Mouse (Mus musculus) heart, embryonic 15.5 days (tissue): Measurements from ENCODE around the gene Syn2. TPM values are rescaled to one million over a fixed set of nuclear protein-coding genes. Genes with fewer than 3 reads are reported as not detected.
A peak's percentile ranks its signal among the peaks of the same experiment; 100 is the strongest.

Source experiments
- ATAC-seq: fragments of 200-750 bp; cut with Nextera tagmentation; replicated peaks from 2 replicates; pipeline ENCODE4 v1.8.0; 2017; ENCODE audit warnings: low read depth, moderate TSS enrichment; ENCODE audit not compliant: insufficient number of reproducible peaks, insufficient read depth, low FRiP score
- H3K27ac ChIP-seq: fragments of 300-500 bp; sonication (generic); 2 replicates; pipeline ENCODE4 v1.5.1; 2015; ENCODE audit warnings: mild to moderate bottlenecking, inconsistent platforms
- H3K27me3 ChIP-seq: fragments of 300-500 bp; sonication (generic); 2 replicates; pipeline ENCODE4 v1.6.1; 2015; ENCODE audit warnings: inconsistent platforms
- H3K36me3 ChIP-seq: fragments of 300-500 bp; sonication (generic); 2 replicates; pipeline ENCODE4 v1.6.1; 2015; ENCODE audit warnings: mild to moderate bottlenecking, inconsistent platforms
- H3K4me1 ChIP-seq: fragments of 300-500 bp; sonication (generic); replicated peaks from 2 replicates; pipeline ENCODE4 v1.6.1; 2015; ENCODE audit warnings: inconsistent platforms
- H3K4me2 ChIP-seq: fragments of 300-500 bp; sonication (generic); 2 replicates; pipeline ENCODE4 v1.6.1; 2015; ENCODE audit warnings: inconsistent platforms, mild to moderate bottlenecking, moderate library complexity
- H3K4me3 ChIP-seq: fragments of 300-500 bp; sonication (generic); 2 replicates; pipeline ENCODE4 v1.5.1; 2015; ENCODE audit warnings: mild to moderate bottlenecking, inconsistent platforms
- H3K9ac ChIP-seq: fragments of 300-500 bp; sonication (generic); 2 replicates; pipeline ENCODE4 v1.6.1; 2015; ENCODE audit warnings: mild to moderate bottlenecking, inconsistent platforms
- H3K9me3 ChIP-seq: fragments of 300-500 bp; sonication (generic); replicated peaks from 2 replicates; pipeline ENCODE4 v1.6.1; 2016; ENCODE audit warnings: inconsistent platforms
- WGBS: fragments of 180-500 bp; shearing (Covaris S2); methylation state at CpG from one replicate; pipeline ENCODE4 v1.1.7; 2015; ENCODE audit warnings: mixed read lengths; 5-methylcytosine and 5-hydroxymethylcytosine counted together
- polyA plus RNA-seq: library from polyadenylated mRNA; unstranded; fragments of >200 nt; fragmentation: Nextera tagmentation; extraction: Ambion mirVana; gene quantifications from 2 replicates; pipeline ENCODE4 v1.2.1, GENCODE M21; 2015

Gene Syn2
- polyA plus RNA-seq, 1 experiment from 2014 or later: 1.4 TPM

- no peak for ATAC-seq
- Histone ChIP-seq H3K4me1 (peaks cover 6% of the 10 kb centered on the region), H3K27ac (no peak within 1 kb of the TSS), H3K27me3 (peaks cover 73% of the 10 kb centered on the region), H3K9ac (no peak within 1 kb of the TSS), H3K36me3 (no peaks in the 10 kb centered on the region), H3K9me3 (no peaks in the 10 kb centered on the region), H3K4me2 (peak within 1 kb of the TSS; percentile 58), H3K4me3 (peak within 1 kb of the TSS; percentile 27)
- WGBS: 32% methylated on average over 8 of the region's 10 CpGs
Observed at GRCm38 (mm10) chr6:115252099-115252873, 117.6 kb downstream of the Syn2 start, which contains the start of gene Timp4. Timp4 (minus strand) TSS chr6:115252205.

- no peak overlapping the region for H3K27ac ChIP-seq
- H3K27me3 ChIP-seq: peaks cover 52% of the 10 kb centered on the region
- no peak overlapping the region for H3K4me2 ChIP-seq
- no peak overlapping the region for H3K4me3 ChIP-seq
- WGBS: 72% methylated on average over 3 of the region's 3 CpGs
- H3K4me1 ChIP-seq: peaks cover 9% of the 10 kb centered on the region
- no peak for ATAC-seq
- no peak overlapping the region for H3K9ac ChIP-seq
- H3K9me3 ChIP-seq: no peaks in the 10 kb centered on the region
- no peaks in the 10 kb centered on the region for H3K36me3 ChIP-seq
Observed at GRCm38 (mm10) chr6:115255171-115255570, 120.5 kb downstream of the Syn2 start.

- Histone ChIP-seq H3K4me3 (no peak overlapping the region), H3K27ac (no peak overlapping the region), H3K27me3 (peaks cover 53% of the 10 kb centered on the region)
Observed at GRCm38 (mm10) chr6:115260507-115260906, 125.8 kb downstream of the Syn2 start.

GRCm38 (mm10) chr6:115266791-115267190 is 132.1 kb downstream of the Syn2 start:
- no peaks in the 10 kb centered on the region for H3K9me3 ChIP-seq
- ATAC-seq: no peak
- peaks cover 9% of the 10 kb centered on the region for H3K4me1 ChIP-seq
- H3K4me3 ChIP-seq: no peak overlapping the region
- H3K4me2 ChIP-seq: no peak overlapping the region
- peaks cover 61% of the 10 kb centered on the region for H3K27me3 ChIP-seq
- no peaks in the 10 kb centered on the region for H3K36me3 ChIP-seq
- H3K9ac ChIP-seq: no peak overlapping the region
- H3K27ac ChIP-seq: no peak overlapping the region
- 79% methylated on average over 5 of the region's 5 CpGs for WGBS

More at GRCm38 (mm10) chr6:115260507-115260906, 125.8 kb downstream of the Syn2 start:
- Histone ChIP-seq H3K9me3 (no peaks in the 10 kb centered on the region), H3K4me1 (peaks cover 3% of the 10 kb centered on the region), H3K9ac (no peak overlapping the region), H3K4me2 (no peak overlapping the region), H3K36me3 (no peaks in the 10 kb centered on the region)
- ATAC-seq: no peak
- WGBS: 54% methylated on average over 3 of the region's 3 CpGs

GRCm38 (mm10) chr6:115267916-115268315 is 133.2 kb downstream of the Syn2 start:
- peak; percentile 63; the same call in 1 of the 2 replicates for ATAC-seq

GRCm38 (mm10) chr6:115268551-115269385 is 134.1 kb downstream of the Syn2 start:
- WGBS: 86% methylated on average over 10 of the region's 10 CpGs
- H3K4me2 ChIP-seq: no peak overlapping the region
- H3K36me3 ChIP-seq: no peaks in the 10 kb centered on the region
- H3K27ac ChIP-seq: no peak overlapping the region
- ATAC-seq: no peak
- no peak overlapping the region for H3K9ac ChIP-seq
- H3K27me3 ChIP-seq: peaks cover 54% of the 10 kb centered on the region
- H3K4me3 ChIP-seq: no peak overlapping the region
- no peaks in the 10 kb centered on the region for H3K9me3 ChIP-seq
- H3K4me1 ChIP-seq: peaks cover 14% of the 10 kb centered on the region

More at GRCm38 (mm10) chr6:115267916-115268315, 133.2 kb downstream of the Syn2 start:
- no peaks in the 10 kb centered on the region for H3K9me3 ChIP-seq
- H3K27me3 ChIP-seq: peaks cover 57% of the 10 kb centered on the region
- H3K4me2 ChIP-seq: no peak overlapping the region
- no peak overlapping the region for H3K27ac ChIP-seq
- no peaks in the 10 kb centered on the region for H3K36me3 ChIP-seq
- 46% methylated on average over 2 of the region's 2 CpGs for WGBS
- peaks cover 14% of the 10 kb centered on the region for H3K4me1 ChIP-seq
- no peak overlapping the region for H3K4me3 ChIP-seq
- no peak overlapping the region for H3K9ac ChIP-seq

- H3K4me1 ChIP-seq: peaks cover 14% of the 10 kb centered on the region
- H3K27ac ChIP-seq: peak overlapping the region; percentile 25; the same call in 1 of the 2 replicates
- H3K4me2 ChIP-seq: no peak overlapping the region
- no peaks in the 10 kb centered on the region for H3K36me3 ChIP-seq
- peaks cover 47% of the 10 kb centered on the region for H3K27me3 ChIP-seq
- WGBS: 53% methylated on average over 5 of the region's 5 CpGs
- H3K9ac ChIP-seq: no peak overlapping the region
- no peak for ATAC-seq
- H3K4me3 ChIP-seq: no peak overlapping the region
- H3K9me3 ChIP-seq: no peaks in the 10 kb centered on the region
Observed at GRCm38 (mm10) chr6:115269561-115269960, 134.9 kb downstream of the Syn2 start.

- no peaks in the 10 kb centered on the region for H3K9me3 ChIP-seq
- H3K36me3 ChIP-seq: no peaks in the 10 kb centered on the region
- no peak overlapping the region for H3K9ac ChIP-seq
- peaks cover 14% of the 10 kb centered on the region for H3K4me1 ChIP-seq
- H3K4me3 ChIP-seq: no peak overlapping the region
- ATAC-seq: peak; percentile 51
- H3K27ac ChIP-seq: peak overlapping the region; percentile 25; the same call in 1 of the 2 replicates
- 43% methylated on average over 2 of the region's 2 CpGs for WGBS
- peaks cover 43% of the 10 kb centered on the region for H3K27me3 ChIP-seq
- H3K4me2 ChIP-seq: no peak overlapping the region
Observed at GRCm38 (mm10) chr6:115270085-115270484, 135.4 kb downstream of the Syn2 start.

GRCm38 (mm10) chr6:115271326-115271725 is 136.6 kb downstream of the Syn2 start:
- 50% methylated on average over 3 of the region's 3 CpGs for WGBS
- no peaks in the 10 kb centered on the region for H3K9me3 ChIP-seq
- no peak overlapping the region for H3K4me3 ChIP-seq
- H3K27ac ChIP-seq: 0 out of 2 replicates have a peak overlapping the region, but pooled peaks have one; percentile 22
- peaks cover 14% of the 10 kb centered on the region for H3K4me1 ChIP-seq
- ATAC-seq: no peak
- no peak overlapping the region for H3K4me2 ChIP-seq
- peaks cover 43% of the 10 kb centered on the region for H3K27me3 ChIP-seq
- H3K36me3 ChIP-seq: no peaks in the 10 kb centered on the region
- no peak overlapping the region for H3K9ac ChIP-seq

GRCm38 (mm10) chr6:115271866-115272271 is 137.2 kb downstream of the Syn2 start:
- 0 out of 2 replicates have a peak, but pooled peaks have one; percentile 47 for ATAC-seq
- Histone ChIP-seq H3K36me3 (no peaks in the 10 kb centered on the region), H3K4me2 (no peak overlapping the region; the same call in 1 of the 2 replicates), H3K4me1 (peaks cover 14% of the 10 kb centered on the region), H3K27me3 (peaks cover 41% of the 10 kb centered on the region), H3K9ac (no peak overlapping the region), H3K27ac (0 out of 2 replicates have a peak overlapping the region, but pooled peaks have one; percentile 22), H3K4me3 (no peak overlapping the region), H3K9me3 (no peaks in the 10 kb centered on the region)
- 7% methylated on average over 4 of the region's 4 CpGs for WGBS

- 81% methylated on average over 10 of the region's 10 CpGs for WGBS
- no peaks in the 10 kb centered on the region for H3K9me3 ChIP-seq
- H3K36me3 ChIP-seq: no peaks in the 10 kb centered on the region
- no peak overlapping the region for H3K9ac ChIP-seq
- H3K4me1 ChIP-seq: peaks cover 14% of the 10 kb centered on the region
- H3K4me3 ChIP-seq: no peak overlapping the region
- no peak overlapping the region for H3K27ac ChIP-seq
- peaks cover 43% of the 10 kb centered on the region for H3K27me3 ChIP-seq
- no peak overlapping the region for H3K4me2 ChIP-seq
- ATAC-seq: no peak
Observed at GRCm38 (mm10) chr6:115273346-115273745, 138.6 kb downstream of the Syn2 start.
